Mouse (Mus musculus) midbrain, embryonic 16.5 days (tissue): ENCODE results near the gene Psmc3ip. TPM values are rescaled to one million over a fixed set of nuclear protein-coding genes. Genes with fewer than 3 reads are reported as not detected.

Source experiments
- ATAC-seq: fragments of 200-750 bp; cut with Nextera tagmentation; 2 replicates; pipeline ENCODE4 v1.8.0; 2017; ENCODE audit warnings: moderate TSS enrichment
- H3K27ac ChIP-seq: fragments of 300-500 bp; sonication (generic); 2 replicates; pipeline ENCODE4 v1.5.1; 2014; ENCODE audit warnings: mild to moderate bottlenecking, low read length, mixed read lengths
- H3K27me3 ChIP-seq: fragments of 300-500 bp; sonication (generic); 2 replicates; pipeline ENCODE4 v1.6.1; 2014; ENCODE audit warnings: low read depth, low read length, mixed read lengths; ENCODE audit not compliant: control insufficient read depth, insufficient read depth
- H3K36me3 ChIP-seq: fragments of 300-500 bp; sonication (generic); 2 replicates; pipeline ENCODE4 v1.6.1; 2014; ENCODE audit warnings: mild to moderate bottlenecking, low read length, moderate library complexity, mixed read lengths; ENCODE audit not compliant: control insufficient read depth, insufficient read depth
- H3K4me1 ChIP-seq: fragments of 300-500 bp; sonication (generic); 2 replicates; pipeline ENCODE4 v1.6.1; 2014; ENCODE audit warnings: mild to moderate bottlenecking, low read length, mixed read lengths; ENCODE audit not compliant: control insufficient read depth, insufficient read depth
- H3K4me2 ChIP-seq: fragments of 300-500 bp; sonication (generic); 2 replicates; pipeline ENCODE4 v1.6.1; 2014; ENCODE audit warnings: mild to moderate bottlenecking, low read length, mixed read lengths
- H3K4me3 ChIP-seq: fragments of 300-500 bp; sonication (generic); 2 replicates; pipeline ENCODE4 v1.5.1; 2014; ENCODE audit warnings: low read depth, mild to moderate bottlenecking, low read length, moderate library complexity, mixed read lengths
- H3K9ac ChIP-seq: fragments of 300-500 bp; sonication (generic); 2 replicates; pipeline ENCODE4 v1.6.1; 2014; ENCODE audit warnings: low read depth, low read length, mixed read lengths
- H3K9me3 ChIP-seq: fragments of 300-500 bp; sonication (generic); replicated peaks from 2 replicates; pipeline ENCODE4 v1.6.1; 2014; ENCODE audit warnings: mild to moderate bottlenecking, low read length, mixed read lengths; ENCODE audit not compliant: control insufficient read depth, poor library complexity, severe bottlenecking
- WGBS: fragments of 180-500 bp; shearing (Covaris S2); extraction: QIAGEN DNeasy Blood & Tissue Kit; methylation state at CpG from one replicate; pipeline ENCODE4 v1.1.7; 2014; 5-methylcytosine and 5-hydroxymethylcytosine counted together
- polyA plus RNA-seq: library from polyadenylated mRNA; unstranded; fragments of >200 nt; fragmentation: Nextera tagmentation; extraction: Ambion mirVana; gene quantifications from 2 replicates; pipeline ENCODE4 v1.2.1, GENCODE M21; 2015

The Psmc3ip gene
- polyA plus RNA-seq, 1 experiment from 2014 or later = 15.2 TPM

DNA sequence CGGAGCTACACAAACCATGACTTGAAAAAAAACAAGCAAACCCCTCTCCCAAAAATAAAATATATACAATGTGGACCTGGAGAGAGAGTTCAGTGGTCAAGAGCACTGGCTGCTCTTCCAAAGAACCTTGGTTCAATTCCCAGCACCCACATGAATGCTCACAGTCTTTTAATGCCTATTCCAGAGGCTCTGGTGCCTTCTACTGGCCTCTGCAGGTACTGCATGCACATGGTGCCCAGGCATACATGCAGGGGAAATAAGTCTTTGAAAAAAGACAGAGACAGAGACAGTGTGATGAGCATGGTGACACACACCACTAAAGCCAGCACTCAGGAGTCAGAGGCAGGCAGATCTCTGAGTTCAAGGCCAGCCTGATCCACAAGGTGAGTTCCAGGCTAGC lies 41.3 kb downstream of the Psmc3ip start:
- peaks cover 46% of the 10 kb centered on the region for H3K36me3 ChIP-seq
- ATAC-seq = no peak

DNA sequence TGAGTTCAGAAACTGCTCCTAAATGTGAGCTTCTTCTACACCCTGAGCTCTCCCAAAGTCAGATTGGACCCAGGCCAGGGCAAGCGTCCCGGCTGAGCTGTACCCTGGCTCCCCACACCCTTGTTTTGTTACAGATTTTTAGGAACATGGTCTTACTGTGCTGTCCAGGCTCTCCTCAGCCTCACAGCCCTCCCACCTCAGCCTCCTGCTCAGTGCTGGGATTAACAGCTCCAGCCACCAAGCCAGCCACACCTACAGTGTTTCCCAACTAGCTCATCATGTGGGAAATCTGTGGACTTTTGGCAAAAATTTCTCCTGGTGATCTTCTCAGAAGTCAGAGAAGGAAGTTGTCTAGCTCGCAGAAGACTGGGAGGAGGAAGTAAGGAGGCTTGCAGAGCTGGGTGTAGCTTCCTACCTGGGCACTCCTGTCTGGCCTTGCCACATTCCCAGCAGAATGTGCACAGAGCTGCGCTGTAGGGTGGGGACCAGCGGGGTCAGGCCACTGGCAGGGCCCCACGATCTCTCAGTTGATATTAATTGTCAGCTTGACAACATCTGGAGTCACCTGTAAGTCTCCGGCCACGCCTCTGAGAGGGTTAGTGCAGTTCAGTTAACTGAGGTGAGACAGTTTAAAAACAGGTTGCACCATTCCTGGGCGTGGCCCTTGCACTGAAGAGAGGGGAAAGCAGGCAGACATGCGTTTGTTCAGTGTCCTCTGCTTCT lies 42.3 kb downstream of the Psmc3ip start:
- 91% methylated on average over 10 of the region's 10 CpGs for WGBS
- H3K36me3 ChIP-seq = peaks cover 43% of the 10 kb centered on the region
- H3K9me3 ChIP-seq = no peaks in the 10 kb centered on the region
- H3K4me1 ChIP-seq = no peaks in the 10 kb centered on the region
- H3K4me3 ChIP-seq = no peak overlapping the region
- no peak overlapping the region for H3K9ac ChIP-seq
- H3K4me2 ChIP-seq = no peak overlapping the region
- H3K27me3 ChIP-seq = no peaks in the 10 kb centered on the region
- no peak overlapping the region for H3K27ac ChIP-seq
- no peak for ATAC-seq

More for the DNA sequence above, 41.3 kb downstream of the Psmc3ip start:
- WGBS = 95% methylated on average over 1 of the region's 1 CpGs
- no peak overlapping the region for H3K4me2 ChIP-seq
- no peaks in the 10 kb centered on the region for H3K27me3 ChIP-seq
- no peaks in the 10 kb centered on the region for H3K4me1 ChIP-seq
- H3K9me3 ChIP-seq = no peaks in the 10 kb centered on the region
- H3K9ac ChIP-seq = no peak overlapping the region
- H3K4me3 ChIP-seq = no peak overlapping the region
- H3K27ac ChIP-seq = no peak overlapping the region

DNA sequence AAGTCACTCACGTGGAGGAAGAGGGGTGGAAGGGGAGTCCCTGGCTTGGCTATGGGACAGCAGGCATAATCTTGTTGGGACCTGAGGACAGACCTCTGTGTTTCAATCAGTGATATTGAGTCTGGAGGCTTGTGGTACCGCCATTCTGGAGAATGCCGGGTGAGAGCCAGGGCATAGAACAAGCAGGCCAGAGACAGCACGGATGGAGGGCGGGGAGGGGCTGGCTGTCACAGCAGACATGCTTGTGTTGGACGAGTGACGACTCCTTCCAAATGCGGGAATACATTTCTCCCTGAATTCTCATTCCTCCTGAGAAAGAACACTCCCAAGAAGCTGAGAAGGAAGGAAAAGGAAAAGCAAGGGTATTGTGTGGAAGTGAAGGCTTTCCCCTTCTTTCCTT lies 43.6 kb downstream of the Psmc3ip start:
- Histone ChIP-seq H3K9ac (no peak overlapping the region), H3K4me2 (no peak overlapping the region), H3K4me3 (no peak overlapping the region), H3K4me1 (no peaks in the 10 kb centered on the region), H3K27ac (no peak overlapping the region), H3K36me3 (peaks cover 42% of the 10 kb centered on the region), H3K9me3 (no peaks in the 10 kb centered on the region), H3K27me3 (no peaks in the 10 kb centered on the region)
- ATAC-seq = no peak
- 85% methylated on average over 8 of the region's 8 CpGs for WGBS

DNA sequence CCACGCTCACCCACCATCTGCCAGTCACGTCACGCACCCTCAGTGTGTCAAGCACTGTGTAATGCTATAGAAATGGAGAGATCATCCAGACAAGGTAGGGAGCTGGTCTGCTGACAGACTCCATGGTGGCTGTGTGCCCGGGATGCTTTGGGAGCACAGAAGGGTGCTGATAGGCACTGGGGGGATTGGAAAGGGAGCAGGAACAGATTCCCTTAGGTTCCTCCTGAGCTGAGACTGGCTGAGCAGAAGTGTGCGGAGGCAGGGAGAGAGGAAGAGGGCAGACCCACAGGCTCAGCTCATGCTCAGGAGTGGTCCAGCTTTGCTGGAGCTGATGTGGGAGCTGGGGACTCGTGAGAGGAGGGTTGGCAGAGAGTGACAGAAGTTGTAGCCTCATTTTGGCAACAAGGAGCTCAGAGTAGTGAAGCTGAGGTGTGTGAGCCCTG lies 44.2 kb downstream of the Psmc3ip start:
- Histone ChIP-seq H3K4me1 (no peaks in the 10 kb centered on the region), H3K4me3 (no peak overlapping the region), H3K9me3 (no peaks in the 10 kb centered on the region), H3K27ac (no peak overlapping the region), H3K9ac (no peak overlapping the region), H3K27me3 (no peaks in the 10 kb centered on the region), H3K36me3 (peaks cover 37% of the 10 kb centered on the region), H3K4me2 (no peak overlapping the region)
- 81% methylated on average over 6 of the region's 6 CpGs for WGBS
- ATAC-seq = no peak

DNA sequence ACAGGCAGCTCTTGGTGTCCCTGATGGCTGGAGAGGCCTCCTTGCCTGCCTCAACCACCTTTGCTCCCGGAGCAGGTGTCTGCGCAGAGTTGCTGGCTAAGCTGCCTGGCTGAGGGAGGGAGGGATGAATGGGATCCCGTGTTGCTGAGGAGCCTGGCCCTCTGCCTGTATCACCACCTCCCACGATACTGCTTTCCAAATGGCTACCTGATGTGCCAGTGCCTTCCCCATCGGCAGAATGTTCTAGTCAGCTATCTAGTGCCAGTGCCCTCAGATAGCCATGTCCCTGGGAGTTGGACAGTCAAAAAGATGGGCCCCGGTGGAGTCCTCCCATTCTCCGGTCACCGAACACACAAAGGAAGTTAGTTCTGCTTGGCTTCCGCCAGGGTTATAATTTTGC lies 44.9 kb downstream of the Psmc3ip start:
- Histone ChIP-seq H3K4me3 (no peak overlapping the region), H3K36me3 (peaks cover 36% of the 10 kb centered on the region)
- no peak for ATAC-seq

DNA sequence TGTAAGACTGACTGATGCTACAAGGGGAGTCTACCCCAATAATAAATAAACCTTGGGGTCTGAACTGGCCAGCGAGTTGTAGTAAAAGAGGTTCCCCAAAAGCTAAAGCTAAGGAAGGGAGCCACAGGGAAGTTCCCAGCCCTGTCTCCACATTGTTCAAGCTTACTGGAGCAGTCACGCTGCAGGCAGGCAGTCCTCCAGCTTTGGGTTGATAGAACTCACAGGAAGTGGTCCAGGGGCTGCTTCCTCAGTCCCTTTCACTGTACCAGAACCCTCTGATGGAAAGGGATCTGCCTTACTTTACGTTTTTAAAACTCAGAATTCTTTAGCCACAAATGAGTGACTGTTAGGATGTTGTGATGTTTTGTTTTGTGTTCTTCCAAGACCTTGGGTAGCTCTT lies 47.7 kb downstream of the Psmc3ip start:
- Histone ChIP-seq H3K4me1 (no peaks in the 10 kb centered on the region), H3K9ac (no peak overlapping the region), H3K4me2 (no peak overlapping the region), H3K9me3 (no peaks in the 10 kb centered on the region), H3K4me3 (no peak overlapping the region), H3K27ac (no peak overlapping the region), H3K27me3 (no peaks in the 10 kb centered on the region), H3K36me3 (peaks cover 30% of the 10 kb centered on the region)
- 85% methylated on average over 3 of the region's 3 CpGs for WGBS
- ATAC-seq = no peak

More for the DNA sequence above, 44.9 kb downstream of the Psmc3ip start:
- no peak overlapping the region for H3K27ac ChIP-seq
- no peaks in the 10 kb centered on the region for H3K4me1 ChIP-seq
- WGBS = 85% methylated on average over 9 of the region's 9 CpGs
- H3K4me2 ChIP-seq = no peak overlapping the region
- H3K9me3 ChIP-seq = no peaks in the 10 kb centered on the region
- H3K9ac ChIP-seq = no peak overlapping the region
- no peaks in the 10 kb centered on the region for H3K27me3 ChIP-seq

DNA sequence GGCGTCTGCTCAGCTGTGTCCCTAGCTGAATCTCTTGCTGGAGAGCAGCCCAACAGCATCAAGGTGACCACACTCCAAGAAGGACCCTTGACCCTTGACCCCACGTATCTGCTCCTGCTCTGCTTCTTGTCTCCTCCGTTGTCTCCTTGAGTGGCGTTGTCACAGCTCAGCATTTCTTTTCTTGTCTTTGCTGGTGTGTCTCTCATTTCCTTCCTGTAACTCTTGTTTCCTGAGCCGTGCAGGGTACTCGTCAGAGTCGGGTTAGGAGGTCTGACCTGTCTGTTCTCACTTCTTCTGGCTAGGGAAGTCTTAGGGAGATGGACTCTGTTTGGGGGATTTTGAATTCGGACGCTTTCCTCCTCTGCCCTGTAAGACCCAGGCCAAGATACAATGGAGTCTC lies 48.8 kb downstream of the Psmc3ip start:
- Histone ChIP-seq H3K27ac (no peak overlapping the region), H3K27me3 (no peaks in the 10 kb centered on the region), H3K4me1 (no peaks in the 10 kb centered on the region), H3K4me3 (no peak overlapping the region), H3K36me3 (peaks cover 28% of the 10 kb centered on the region), H3K4me2 (no peak overlapping the region), H3K9ac (no peak overlapping the region), H3K9me3 (no peaks in the 10 kb centered on the region)
- no peak for ATAC-seq
- WGBS = 75% methylated on average over 9 of the region's 9 CpGs

DNA sequence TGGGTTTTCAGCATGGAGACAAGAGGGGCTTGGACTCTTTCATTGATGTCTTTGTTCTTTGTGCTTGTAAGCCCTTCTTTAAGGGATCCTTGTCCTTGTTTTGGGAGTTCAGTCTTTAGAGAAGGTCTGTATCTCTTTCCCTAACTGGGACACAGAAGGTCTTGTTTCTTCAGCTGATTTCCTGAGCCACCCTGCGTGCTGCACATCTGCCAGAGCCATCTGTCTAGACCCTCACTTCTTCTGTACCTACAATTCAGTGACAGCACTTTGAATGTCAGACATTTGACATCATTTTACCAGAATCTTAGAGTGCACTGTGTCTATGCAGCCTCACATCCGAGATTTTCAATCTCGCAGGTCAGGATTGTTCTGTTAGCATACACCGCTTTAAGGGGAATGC lies 49.4 kb downstream of the Psmc3ip start:
- Histone ChIP-seq H3K27me3 (no peaks in the 10 kb centered on the region), H3K4me3 (no peak overlapping the region), H3K4me1 (no peaks in the 10 kb centered on the region), H3K27ac (no peak overlapping the region), H3K9me3 (no peaks in the 10 kb centered on the region), H3K36me3 (peaks cover 30% of the 10 kb centered on the region), H3K9ac (no peak overlapping the region), H3K4me2 (no peak overlapping the region)
- no peak for ATAC-seq
- 94% methylated on average over 4 of the region's 4 CpGs for WGBS
